Mouse (Mus musculus): ENCODE measurements around the gene Pou3f3.

Gene Pou3f3

GRCm38 (mm10) chr1:42694665-42695577 lies 647 bp upstream of the Pou3f3 start:
- DNase-seq (ENCODE audit: low spot score) = no peak

- peak; percentile 10 for DNase-seq (ENCODE audit: low spot score)
Observed at GRCm38 (mm10) chr1:42696371-42697031, 933 bp downstream of the Pou3f3 start.

GRCm38 (mm10) chr1:42697321-42697755 lies 1.8 kb downstream of the Pou3f3 start:
- DNase-seq (ENCODE audit: low spot score) = no peak

GRCm38 (mm10) chr1:42697756-42698583 lies 2.4 kb downstream of the Pou3f3 start:
- DNase-seq (ENCODE audit: low spot score) = no peak

- no peak for DNase-seq (ENCODE audit: low spot score)
Observed at GRCm38 (mm10) chr1:42698584-42699333, 3.2 kb downstream of the Pou3f3 start.

- DNase-seq (ENCODE audit: low spot score) = peak; percentile 10
Observed at GRCm38 (mm10) chr1:42699471-42699871, 3.9 kb downstream of the Pou3f3 start.

GRCm38 (mm10) chr1:42700171-42700570 lies 4.6 kb downstream of the Pou3f3 start:
- DNase-seq (ENCODE audit: low spot score) = no peak

GRCm38 (mm10) chr1:42700815-42701214 lies 5.2 kb downstream of the Pou3f3 start:
- no peak for DNase-seq (ENCODE audit: low spot score)

GRCm38 (mm10) chr1:42701833-42702611 lies 6.5 kb downstream of the Pou3f3 start:
- no peak for DNase-seq (ENCODE audit: low spot score)

- no peak for DNase-seq (ENCODE audit: low spot score)
Observed at GRCm38 (mm10) chr1:42702984-42703383, 7.4 kb downstream of the Pou3f3 start.

GRCm38 (mm10) chr1:42703424-42703823 lies 7.9 kb downstream of the Pou3f3 start:
- no peak for DNase-seq (ENCODE audit: low spot score)

GRCm38 (mm10) chr1:42703851-42704613 lies 8.5 kb downstream of the Pou3f3 start:
- DNase-seq (ENCODE audit: low spot score) = no peak

- no peak for DNase-seq (ENCODE audit: low spot score)
Observed at GRCm38 (mm10) chr1:42704981-42705810, 9.6 kb downstream of the Pou3f3 start.

GRCm38 (mm10) chr1:42705811-42706160 lies 10.2 kb downstream of the Pou3f3 start:
- no peak for DNase-seq (ENCODE audit: low spot score)

GRCm38 (mm10) chr1:42707196-42707595 lies 11.6 kb downstream of the Pou3f3 start:
- no peak for DNase-seq (ENCODE audit: low spot score)

- DNase-seq (ENCODE audit: low spot score) = no peak
Observed at GRCm38 (mm10) chr1:42707611-42708130, 12.1 kb downstream of the Pou3f3 start.

- no peak for DNase-seq (ENCODE audit: low spot score)
Observed at GRCm38 (mm10) chr1:42709024-42709423, 13.5 kb downstream of the Pou3f3 start.

GRCm38 (mm10) chr1:42709431-42710160 lies 14.0 kb downstream of the Pou3f3 start:
- DNase-seq (ENCODE audit: low spot score) = no peak

Measured in ovary, postnatal 36 days (tissue).